Mouse (Mus musculus): ENCODE results near the gene Pus10. TPM values are rescaled to one million over a fixed set of nuclear protein-coding genes. Genes with fewer than 3 reads are reported as not detected.

Pus10 gene
- 10 to 100 TPM in 1 of 2 experiments, 1 to 10 TPM in 1; 9.9 to 12.4 TPM for total RNA-seq (2021)
- long read RNA-seq, experiment 1, transcript Pus10-202 (18 exons, 3,559 nt) = major isoform, 8 of 15 reads
- long read RNA-seq, experiment 1, partial matches to known transcripts = 2 of 15 reads
- long read RNA-seq, experiment 1, other reads (novel, unspliced or antisense) = 4 of 15 reads
- long read RNA-seq, experiment 2, transcript Pus10-202 (18 exons, 3,559 nt) = major isoform, 8 of 16 reads
- long read RNA-seq, experiment 2, partial matches to known transcripts = 2 of 16 reads
- long read RNA-seq, experiment 2, other reads (novel, unspliced or antisense) = 6 of 16 reads

GRCm38 (mm10) chr11:23665311-23665786, at the start of gene Pus10:
Gene Pus10, plus strand, starts transcription at chr11:23665674.
- intact Hi-C loops (cut with DNase I; ENCODE audit: low total_unique reads) = no loop called here
- DNase-seq = peak; percentile 56

GRCm38 (mm10) chr11:23618995-23619394, 46.5 kb upstream of the Pus10 start:
- intact Hi-C loops (cut with DNase I; ENCODE audit: low total_unique reads) = no loop called here
- no peak for DNase-seq

- no peak for DNase-seq
- intact Hi-C loops (cut with DNase I; ENCODE audit: low total_unique reads) = no loop called here
Measured at GRCm38 (mm10) chr11:23630664-23631063, 34.8 kb upstream of the Pus10 start.

- peak; percentile 89 for DNase-seq
- intact Hi-C loops (cut with DNase I; ENCODE audit: low total_unique reads) = no loop called here
Measured at GRCm38 (mm10) chr11:23632945-23633878, 32.3 kb upstream of the Pus10 start, which contains the start of gene 0610010F05Rik. Gene 0610010F05Rik, minus strand, starts transcription at chr11:23633639.

- intact Hi-C loops (cut with DNase I; ENCODE audit: low total_unique reads) = no loop called here
- DNase-seq = no peak
Measured at GRCm38 (mm10) chr11:23633879-23634215, 31.6 kb upstream of the Pus10 start.

GRCm38 (mm10) chr11:23634573-23634972, 30.9 kb upstream of the Pus10 start:
- intact Hi-C loops (cut with DNase I; ENCODE audit: low total_unique reads) = no loop called here
- DNase-seq = no peak

GRCm38 (mm10) chr11:23647431-23647830, 18.0 kb upstream of the Pus10 start:
- no peak for DNase-seq
- intact Hi-C loops (cut with DNase I; ENCODE audit: low total_unique reads) = no loop called here

- intact Hi-C loops (cut with DNase I; ENCODE audit: low total_unique reads) = no loop called here
- DNase-seq = no peak
Measured at GRCm38 (mm10) chr11:23647835-23648234, 17.6 kb upstream of the Pus10 start.

GRCm38 (mm10) chr11:23653666-23654065, 11.8 kb upstream of the Pus10 start:
- no peak for DNase-seq
- intact Hi-C loops (cut with DNase I; ENCODE audit: low total_unique reads) = no loop called here

GRCm38 (mm10) chr11:23657791-23658190, 7.7 kb upstream of the Pus10 start:
- DNase-seq = no peak
- intact Hi-C loops (cut with DNase I; ENCODE audit: low total_unique reads) = no loop called here

GRCm38 (mm10) chr11:23664232-23664631, 1.2 kb upstream of the Pus10 start:
- no peak for DNase-seq
- intact Hi-C loops (cut with DNase I; ENCODE audit: low total_unique reads) = no loop called here

- intact Hi-C loops (cut with DNase I; ENCODE audit: low total_unique reads) = no loop called here
- DNase-seq = peak; percentile 92
Measured at GRCm38 (mm10) chr11:23665798-23666501, 476 bp downstream of the Pus10 start, which contains the start of gene Pex13. Gene Pex13, minus strand, starts transcription at chr11:23665959.

- intact Hi-C loops (cut with DNase I; ENCODE audit: low total_unique reads) = no loop called here
- DNase-seq = no peak
Measured at GRCm38 (mm10) chr11:23666526-23666925, 1.1 kb downstream of the Pus10 start.

GRCm38 (mm10) chr11:23667128-23667527, 1.7 kb downstream of the Pus10 start:
- DNase-seq = no peak
- intact Hi-C loops (cut with DNase I; ENCODE audit: low total_unique reads) = no loop called here

GRCm38 (mm10) chr11:23672256-23672749, 6.8 kb downstream of the Pus10 start:
- no peak for DNase-seq
- intact Hi-C loops (cut with DNase I; ENCODE audit: low total_unique reads) = loop anchor here (10.0 kb wide), 1 partner anchor 182 kb away; no protein-coding TSS in a partner anchor

GRCm38 (mm10) chr11:23676100-23676499, 10.6 kb downstream of the Pus10 start:
- DNase-seq = no peak
- intact Hi-C loops (cut with DNase I; ENCODE audit: low total_unique reads) = loop anchor here (5.0 to 10.0 kb wide), 2 partner anchors 179 to 281 kb away; no protein-coding TSS in a partner anchor

- DNase-seq = peak; percentile 25
- intact Hi-C loops (cut with DNase I; ENCODE audit: low total_unique reads) = loop anchor here (5.0 to 10.0 kb wide), 2 partner anchors 176 to 278 kb away; no protein-coding TSS in a partner anchor
Measured at GRCm38 (mm10) chr11:23679044-23679642, 13.7 kb downstream of the Pus10 start.

- intact Hi-C loops (cut with DNase I; ENCODE audit: low total_unique reads) = no loop called here
- no peak for DNase-seq
Measured at GRCm38 (mm10) chr11:23680435-23680950, 15.0 kb downstream of the Pus10 start.

GRCm38 (mm10) chr11:23682561-23682960, 17.1 kb downstream of the Pus10 start:
- intact Hi-C loops (cut with DNase I; ENCODE audit: low total_unique reads) = no loop called here
- no peak for DNase-seq
